Mouse (Mus musculus): ENCODE measurements around the gene Timm23.
"Not testable (repeated sequence)": the region's sequence is repeated elsewhere in the genome, so short reads cannot be mapped to it uniquely, and the experiment has no call there.

Timm23 gene

GRCm38 (mm10) chr14:32201791-32202451 lies at the start of gene Timm23, which contains the start of gene Parg:
Timm23 (minus strand) TSS chr14:32201898.
Parg (plus strand) TSS chr14:32201949.
- peak; percentile 89 for DNase-seq

GRCm38 (mm10) chr14:32249616-32250015 lies 47.9 kb upstream of the Timm23 start:
- no peak for DNase-seq

GRCm38 (mm10) chr14:32246019-32246418 lies 44.3 kb upstream of the Timm23 start:
- no peak for DNase-seq

- DNase-seq: no peak
Observed at GRCm38 (mm10) chr14:32242401-32242800, 40.7 kb upstream of the Timm23 start.

GRCm38 (mm10) chr14:32228996-32229395 lies 27.3 kb upstream of the Timm23 start:
- DNase-seq: peak; percentile 59

GRCm38 (mm10) chr14:32226601-32227000 lies 24.9 kb upstream of the Timm23 start:
- no peak for DNase-seq

GRCm38 (mm10) chr14:32201354-32201753 lies 344 bp downstream of the Timm23 start:
- DNase-seq: peak; percentile 29

- not testable (repeated sequence) for DNase-seq
Observed at GRCm38 (mm10) chr14:32193557-32193956, 8.1 kb downstream of the Timm23 start.

GRCm38 (mm10) chr14:32192437-32192836 lies 9.3 kb downstream of the Timm23 start:
- DNase-seq: peak; percentile 75

- no peak for DNase-seq
Observed at GRCm38 (mm10) chr14:32191926-32192325, 9.8 kb downstream of the Timm23 start.

GRCm38 (mm10) chr14:32190627-32191391 lies 10.9 kb downstream of the Timm23 start:
- DNase-seq: no peak

GRCm38 (mm10) chr14:32183846-32184245 lies 17.9 kb downstream of the Timm23 start:
- DNase-seq: no peak

- no peak for DNase-seq
Observed at GRCm38 (mm10) chr14:32180861-32181260, 20.8 kb downstream of the Timm23 start.

GRCm38 (mm10) chr14:32179393-32180195 lies 22.1 kb downstream of the Timm23 start:
- DNase-seq: no peak

GRCm38 (mm10) chr14:32176590-32176989 lies 25.1 kb downstream of the Timm23 start:
- not testable (repeated sequence) for DNase-seq

GRCm38 (mm10) chr14:32175310-32175709 lies 26.4 kb downstream of the Timm23 start:
- DNase-seq: no peak

GRCm38 (mm10) chr14:32170137-32170536 lies 31.6 kb downstream of the Timm23 start:
- DNase-seq: no peak

GRCm38 (mm10) chr14:32168653-32169231 lies 33.0 kb downstream of the Timm23 start:
- peak; percentile 84 for DNase-seq

- peak; percentile 66 for DNase-seq
Observed at GRCm38 (mm10) chr14:32167326-32167725, 34.4 kb downstream of the Timm23 start.

- DNase-seq: no peak
Observed at GRCm38 (mm10) chr14:32166840-32167239, 34.9 kb downstream of the Timm23 start.

- no peak for DNase-seq
Observed at GRCm38 (mm10) chr14:32166062-32166441, 35.6 kb downstream of the Timm23 start.

- peak; percentile 95 for DNase-seq
Observed at GRCm38 (mm10) chr14:32165278-32166061, 36.2 kb downstream of the Timm23 start.
